Mouse (Mus musculus) neural tube, embryonic 14.5 days (tissue): ENCODE data around the gene Vps13d. TPM values are rescaled to one million over a fixed set of nuclear protein-coding genes. Genes with fewer than 3 reads are reported as not detected.

Source experiments
- ATAC-seq: fragments of 200-750 bp; cut with Nextera tagmentation; 2 replicates; pipeline ENCODE4 v1.8.0; 2017; ENCODE audit warnings: low read depth, mild to moderate bottlenecking, moderate TSS enrichment, moderate library complexity
- H3K27ac ChIP-seq: fragments of 300-500 bp; sonication (generic); 2 replicates; pipeline ENCODE4 v1.5.1; 2014; ENCODE audit warnings: low read depth, mild to moderate bottlenecking, control low read depth, low read length, moderate library complexity, mixed read lengths
- H3K27me3 ChIP-seq: fragments of 300-500 bp; sonication (generic); 2 replicates; pipeline ENCODE4 v1.6.1; 2014; ENCODE audit warnings: low read length; ENCODE audit not compliant: control insufficient read depth, insufficient read depth
- H3K36me3 ChIP-seq: fragments of 300-500 bp; sonication (generic); 2 replicates; pipeline ENCODE4 v1.6.1; 2014; ENCODE audit warnings: low read length, mixed read lengths; ENCODE audit not compliant: control insufficient read depth, insufficient read depth
- H3K4me1 ChIP-seq: fragments of 300-500 bp; sonication (generic); 2 replicates; pipeline ENCODE4 v1.6.1; 2014; ENCODE audit warnings: low read length; ENCODE audit not compliant: control insufficient read depth, insufficient read depth
- H3K4me2 ChIP-seq: fragments of 300-500 bp; sonication (generic); 2 replicates; pipeline ENCODE4 v1.6.1; 2014; ENCODE audit warnings: mild to moderate bottlenecking, low read depth, low read length, control low read depth
- H3K4me3 ChIP-seq: fragments of 300-500 bp; sonication (generic); 2 replicates; pipeline ENCODE4 v1.5.1; 2014; ENCODE audit warnings: low read depth, low read length, control low read depth, mixed read lengths
- H3K9ac ChIP-seq: fragments of 300-500 bp; sonication (generic); replicated peaks from 2 replicates; pipeline ENCODE4 v1.6.1; 2014; ENCODE audit warnings: low read depth, mild to moderate bottlenecking, control low read depth, low read length, mixed read lengths
- H3K9me3 ChIP-seq: fragments of 300-500 bp; sonication (generic); 2 replicates; pipeline ENCODE4 v1.6.1; 2016; ENCODE audit warnings: low read length; ENCODE audit not compliant: control insufficient read depth
- WGBS: fragments of 180-500 bp; shearing (Covaris S2); extraction: QIAGEN DNeasy Blood & Tissue Kit; methylation state at CpG from one replicate; pipeline ENCODE4 v1.1.7; 2014; 5-methylcytosine and 5-hydroxymethylcytosine counted together
- polyA plus RNA-seq: library from polyadenylated mRNA; unstranded; fragments of >200 nt; fragmentation: Nextera tagmentation; extraction: Ambion mirVana; gene quantifications from 2 replicates; pipeline ENCODE4 v1.2.1, GENCODE M21; 2014

Gene Vps13d
- polyA plus RNA-seq, 1 experiment from 2014 or later = 12.9 TPM

GRCm38 (mm10) chr4:145229524-145230163 lies 34.8 kb upstream of the Vps13d start:
- no peaks in the 10 kb centered on the region for H3K9me3 ChIP-seq
- no peak overlapping the region for H3K4me3 ChIP-seq
- no peaks in the 10 kb centered on the region for H3K27me3 ChIP-seq
- 89% methylated on average over 5 of the region's 5 CpGs for WGBS
- no peaks in the 10 kb centered on the region for H3K36me3 ChIP-seq
- no peak overlapping the region for H3K9ac ChIP-seq
- H3K4me2 ChIP-seq = no peak overlapping the region
- no peak overlapping the region for H3K27ac ChIP-seq
- no peaks in the 10 kb centered on the region for H3K4me1 ChIP-seq
- no peak for ATAC-seq

GRCm38 (mm10) chr4:145229051-145229450 lies 34.2 kb upstream of the Vps13d start:
- Histone ChIP-seq H3K36me3 (no peaks in the 10 kb centered on the region), H3K4me1 (no peaks in the 10 kb centered on the region), H3K9me3 (no peaks in the 10 kb centered on the region), H3K27me3 (no peaks in the 10 kb centered on the region), H3K9ac (no peak overlapping the region), H3K27ac (no peak overlapping the region), H3K4me3 (no peak overlapping the region), H3K4me2 (no peak overlapping the region)
- WGBS = 96% methylated on average over 6 of the region's 6 CpGs
- ATAC-seq = no peak

GRCm38 (mm10) chr4:145224613-145225012 lies 29.8 kb upstream of the Vps13d start:
- Histone ChIP-seq H3K4me1 (no peaks in the 10 kb centered on the region), H3K27me3 (no peaks in the 10 kb centered on the region), H3K27ac (no peak overlapping the region), H3K36me3 (no peaks in the 10 kb centered on the region), H3K4me2 (no peak overlapping the region), H3K4me3 (no peak overlapping the region), H3K9me3 (no peaks in the 10 kb centered on the region), H3K9ac (no peak overlapping the region)
- 93% methylated on average over 4 of the region's 4 CpGs for WGBS
- no peak for ATAC-seq

- H3K4me1 ChIP-seq = no peaks in the 10 kb centered on the region
- no peak for ATAC-seq
- H3K27me3 ChIP-seq = no peaks in the 10 kb centered on the region
- no peaks in the 10 kb centered on the region for H3K9me3 ChIP-seq
- H3K36me3 ChIP-seq = no peaks in the 10 kb centered on the region
- no peak overlapping the region for H3K27ac ChIP-seq
- no peak overlapping the region for H3K4me2 ChIP-seq
- H3K4me3 ChIP-seq = no peak overlapping the region
- 82% methylated on average over 8 of the region's 8 CpGs for WGBS
- no peak overlapping the region for H3K9ac ChIP-seq
Measured at GRCm38 (mm10) chr4:145222064-145222463, 27.3 kb upstream of the Vps13d start.

- no peaks in the 10 kb centered on the region for H3K27me3 ChIP-seq
- no peaks in the 10 kb centered on the region for H3K4me1 ChIP-seq
- no peak overlapping the region for H3K9ac ChIP-seq
- 74% methylated on average over 2 of the region's 2 CpGs for WGBS
- no peaks in the 10 kb centered on the region for H3K36me3 ChIP-seq
- H3K4me2 ChIP-seq = no peak overlapping the region
- H3K4me3 ChIP-seq = no peak overlapping the region
- no peaks in the 10 kb centered on the region for H3K9me3 ChIP-seq
- no peak for ATAC-seq
- no peak overlapping the region for H3K27ac ChIP-seq
Measured at GRCm38 (mm10) chr4:145221379-145221778, 26.6 kb upstream of the Vps13d start.

GRCm38 (mm10) chr4:145220001-145220400 lies 25.2 kb upstream of the Vps13d start:
- H3K9me3 ChIP-seq = no peaks in the 10 kb centered on the region
- 83% methylated on average over 1 of the region's 1 CpGs for WGBS
- no peak for ATAC-seq
- H3K9ac ChIP-seq = no peak overlapping the region
- no peak overlapping the region for H3K4me2 ChIP-seq
- no peaks in the 10 kb centered on the region for H3K36me3 ChIP-seq
- no peak overlapping the region for H3K4me3 ChIP-seq
- no peak overlapping the region for H3K27ac ChIP-seq
- H3K4me1 ChIP-seq = no peaks in the 10 kb centered on the region
- H3K27me3 ChIP-seq = no peaks in the 10 kb centered on the region

GRCm38 (mm10) chr4:145219240-145219985 lies 24.6 kb upstream of the Vps13d start:
- 65% methylated on average over 15 of the region's 15 CpGs for WGBS
- H3K36me3 ChIP-seq = no peaks in the 10 kb centered on the region
- no peak for ATAC-seq

GRCm38 (mm10) chr4:145217837-145218236 lies 23.0 kb upstream of the Vps13d start:
- no peak overlapping the region for H3K4me2 ChIP-seq
- WGBS = 71% methylated on average over 5 of the region's 5 CpGs
- no peak overlapping the region for H3K9ac ChIP-seq

More at GRCm38 (mm10) chr4:145219240-145219985, 24.6 kb upstream of the Vps13d start:
- H3K4me2 ChIP-seq = no peak overlapping the region
- H3K4me1 ChIP-seq = no peaks in the 10 kb centered on the region
- H3K4me3 ChIP-seq = no peak overlapping the region
- no peak overlapping the region for H3K27ac ChIP-seq
- H3K9ac ChIP-seq = no peak overlapping the region
- no peaks in the 10 kb centered on the region for H3K27me3 ChIP-seq
- H3K9me3 ChIP-seq = no peaks in the 10 kb centered on the region

GRCm38 (mm10) chr4:145217046-145217445 lies 22.2 kb upstream of the Vps13d start:
- no peak overlapping the region for H3K4me2 ChIP-seq
- H3K4me3 ChIP-seq = no peak overlapping the region
- no peaks in the 10 kb centered on the region for H3K36me3 ChIP-seq
- 60% methylated on average over 6 of the region's 6 CpGs for WGBS
- H3K27ac ChIP-seq = no peak overlapping the region
- no peak overlapping the region for H3K9ac ChIP-seq
- no peaks in the 10 kb centered on the region for H3K9me3 ChIP-seq
- no peak for ATAC-seq
- no peaks in the 10 kb centered on the region for H3K27me3 ChIP-seq
- H3K4me1 ChIP-seq = no peaks in the 10 kb centered on the region

More at GRCm38 (mm10) chr4:145217837-145218236, 23.0 kb upstream of the Vps13d start:
- no peak for ATAC-seq
- Histone ChIP-seq H3K27ac (no peak overlapping the region), H3K27me3 (no peaks in the 10 kb centered on the region), H3K9me3 (no peaks in the 10 kb centered on the region), H3K36me3 (no peaks in the 10 kb centered on the region), H3K4me3 (no peak overlapping the region), H3K4me1 (no peaks in the 10 kb centered on the region)
